Mouse (Mus musculus): ENCODE results near the gene Gpi1. TPM values are rescaled to one million over a fixed set of nuclear protein-coding genes. Genes with fewer than 3 reads are reported as not detected.

Gpi1 gene
- total and polyA plus RNA-seq, 3 experiments = 270 to 1,355 (median 727) TPM

- Histone ChIP-seq H3K9ac (ENCODE audit: control insufficient read depth, low read depth, low read length, poor library complexity, severe bottlenecking) (peak overlapping the region; percentile 96), H3K4me1 (ENCODE audit: control insufficient read depth in 1 of 2, insufficient read depth in 2 of 2, low read length in 2 of 2) (no peaks in the 10 kb centered on the region; a peak in 1 of 4 replicates), H3K9me3 (replicated peaks; ENCODE audit: insufficient read depth, low read length) (no peaks in the 10 kb centered on the region), H3K79me2 (ENCODE audit: control insufficient read depth, insufficient read depth, low read length, poor library complexity) (peaks cover 23% of the 10 kb centered on the region), H3K27me3 (ENCODE audit: control insufficient read depth in 1 of 2, insufficient read depth in 2 of 2, low read length in 2 of 2) (no peaks in the 10 kb centered on the region), H3K27ac (ENCODE audit: control insufficient read depth, low read depth, low read length) (peak overlapping the region; percentile 59), H3K4me3 (ENCODE audit: control insufficient read depth in 1 of 2, insufficient read depth in 1 of 2, low read depth in 2 of 2, low read length in 2 of 2) (peak overlapping the region; percentile 58 to 99), H3K36me3 (ENCODE audit: control insufficient read depth in 1 of 2, insufficient read depth in 2 of 2, low read length in 2 of 2) (peaks cover 4 to 19% of the 10 kb centered on the region in 2 experiments)
- peak; percentile 74; the same call in 1 of the 2 replicates for TF ChIP-seq MYC (IDR thresholded peaks at IDR 0.05; ENCODE audit: low read depth, low read length)
- no peak for TF ChIP-seq RAD21 (IDR thresholded peaks at IDR 0.05; ENCODE audit: low read depth, low read length)
- peak; percentile 90 for TF ChIP-seq MXI1 (IDR thresholded peaks at IDR 0.05; ENCODE audit: low read depth, low read length)
- peak; percentile 67; the same call in 1 of the 2 replicates for TF ChIP-seq ZMIZ1 (IDR thresholded peaks at IDR 0.05; ENCODE audit: low read depth, low read length)
- peak in 1 of 2 experiments; percentile 92; a peak in 1 of 4 replicates for TF ChIP-seq POLR2A (IDR thresholded peaks at IDR 0.05; ENCODE audit: control insufficient read depth in 1 of 2, insufficient read depth in 1 of 2, low read depth in 1 of 2, low read length in 2 of 2, poor library complexity in 1 of 2)
- TF ChIP-seq ZC3H11A (IDR thresholded peaks at IDR 0.05; ENCODE audit: low read depth, low read length) = no peak
- TF ChIP-seq NRF1 (IDR thresholded peaks at IDR 0.05; ENCODE audit: insufficient read depth, low read depth, low read length, poor library complexity, severe bottlenecking) = no peak
- TF ChIP-seq GABPA (IDR thresholded peaks at IDR 0.05; ENCODE audit: low read depth, low read length) = no peak
- no peak for TF ChIP-seq USF1 (IDR thresholded peaks at IDR 0.05; ENCODE audit: low read depth, low read length)
- peak; percentile 62 for DNase-seq (ENCODE audit: low read depth, low spot score)
These were observed 62.2 kb downstream of the Gpi1 start for GRCm38 (mm10) chr7:34167766-34168469.

GRCm38 (mm10) chr7:34166850-34167249 lies 63.3 kb downstream of the Gpi1 start:
- Histone ChIP-seq H3K79me2 (ENCODE audit: control insufficient read depth, insufficient read depth, low read length, poor library complexity) (peaks cover 23% of the 10 kb centered on the region), H3K4me3 (ENCODE audit: control insufficient read depth in 1 of 2, insufficient read depth in 1 of 2, low read depth in 2 of 2, low read length in 2 of 2) (peak overlapping the region in 1 of 2 experiments; percentile 58; a peak in 2 of 4 replicates), H3K4me1 (ENCODE audit: control insufficient read depth in 1 of 2, insufficient read depth in 2 of 2, low read length in 2 of 2) (no peaks in the 10 kb centered on the region; a peak in 1 of 4 replicates), H3K27ac (ENCODE audit: control insufficient read depth, low read depth, low read length) (no peak overlapping the region), H3K9ac (ENCODE audit: control insufficient read depth, low read depth, low read length, poor library complexity, severe bottlenecking) (no peak overlapping the region; the same call in 1 of the 2 replicates), H3K36me3 (ENCODE audit: control insufficient read depth in 1 of 2, insufficient read depth in 2 of 2, low read length in 2 of 2) (peaks cover 4 to 24% of the 10 kb centered on the region in 2 experiments), H3K9me3 (replicated peaks; ENCODE audit: insufficient read depth, low read length) (no peaks in the 10 kb centered on the region), H3K27me3 (ENCODE audit: control insufficient read depth in 1 of 2, insufficient read depth in 2 of 2, low read length in 2 of 2) (no peaks in the 10 kb centered on the region)
- peak; percentile 75 for DNase-seq (ENCODE audit: low read depth, low spot score)
- no peak for TF ChIP-seq TCF12 (IDR thresholded peaks at IDR 0.05; ENCODE audit: low read depth, low read length)
- peak; percentile 55 to 73 (median 63) for TF ChIP-seq CTCF (IDR thresholded peaks at IDR 0.05 in 2 of 3, conservative IDR thresholded peaks at IDR 0.05 in 1 of 3; ENCODE audit: control insufficient read depth in 1 of 3, insufficient read depth in 1 of 3, low read depth in 2 of 3, low read length in 3 of 3, poor library complexity in 1 of 3, severe bottlenecking in 1 of 3)
- no peak for TF ChIP-seq ZMIZ1 (IDR thresholded peaks at IDR 0.05; ENCODE audit: low read depth, low read length)
- TF ChIP-seq UBTF (IDR thresholded peaks at IDR 0.05; ENCODE audit: borderline replicate concordance, insufficient read depth, low read depth, low read length) = no peak
- TF ChIP-seq E2F4 (IDR thresholded peaks at IDR 0.05; ENCODE audit: borderline replicate concordance, low read depth, low read length) = no peak
- TF ChIP-seq ETS1 (IDR thresholded peaks at IDR 0.05; ENCODE audit: low read depth, low read length) = no peak
- no peak for TF ChIP-seq MAZ (IDR thresholded peaks at IDR 0.05; ENCODE audit: low read depth, low read length)
- 0 out of 2 replicates have a peak, but pooled peaks have one; percentile 1 for TF ChIP-seq RAD21 (IDR thresholded peaks at IDR 0.05; ENCODE audit: low read depth, low read length)

All from MEL (cell line).